Mouse (Mus musculus) adrenal gland, postnatal 36 days (tissue): Measurements from ENCODE around the gene Actg1. TPM values are rescaled to one million over a fixed set of nuclear protein-coding genes. Genes with fewer than 3 reads are reported as not detected.
"Not testable (repeated sequence)": the region's sequence is repeated elsewhere in the genome, so short reads cannot be mapped to it uniquely, and the experiment has no call there.

ENCODE experiments used
- DNase-seq, 2 experiments: peaks; one replicate each; pipeline ENCODE4 v3.0.0; 2021; ENCODE audit warnings: mixed read lengths in 1 of 2
- total RNA-seq, 2 experiments: library from RNA; stranded (reverse); gene quantifications; 2 replicates each; pipeline ENCODE4 v1.2.3; 2021

Gene Actg1
- total RNA-seq, 2 experiments from 2014 or later, result 1,356 to 1,461 TPM

DNA sequence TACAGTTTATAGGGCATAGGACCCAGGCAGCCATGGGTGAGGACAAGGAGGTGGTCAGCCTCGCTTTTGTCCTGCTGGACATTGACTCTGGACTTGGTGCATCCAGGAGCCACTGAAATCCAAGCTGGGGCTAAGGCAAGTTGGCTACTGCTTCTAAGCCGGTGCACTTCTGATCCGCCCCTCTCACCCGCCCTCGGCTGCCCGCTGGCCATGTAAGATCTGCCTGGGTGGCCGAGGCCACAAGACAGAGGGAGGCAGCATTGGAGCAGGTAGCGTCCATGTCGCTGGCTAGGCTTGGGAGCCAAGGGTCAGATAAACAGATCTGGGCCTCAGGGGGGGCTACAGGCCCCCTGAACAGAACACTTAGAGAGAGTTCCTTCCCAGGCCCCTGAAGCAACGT, 13.0 kb upstream of the Actg1 start, which contains the start of gene Fscn2:
Fscn2 (plus strand) TSS at position 240 of the 400 bp plus-strand sequence.
- no peak for DNase-seq

DNA sequence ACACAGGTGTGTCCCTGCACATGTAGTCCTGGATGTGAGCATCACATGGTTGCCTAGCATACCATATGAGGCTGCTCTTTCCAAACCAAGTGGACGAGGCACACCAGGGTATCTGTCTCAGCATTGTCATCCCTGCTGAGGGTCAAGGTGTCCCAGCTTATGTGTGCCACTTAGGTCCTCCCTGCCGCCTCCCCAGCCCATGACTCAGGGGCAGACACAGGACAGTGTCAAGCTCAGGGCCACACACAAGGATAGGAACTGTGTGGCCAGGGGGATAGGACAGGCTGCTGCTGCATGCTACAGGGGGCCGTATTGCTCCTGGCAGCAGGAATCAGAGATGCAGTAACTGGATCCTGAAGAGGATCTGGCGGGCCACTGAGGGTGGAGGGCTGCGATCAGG, 12.4 kb upstream of the Actg1 start:
- DNase-seq, result peak; percentile 59 to 63

DNA sequence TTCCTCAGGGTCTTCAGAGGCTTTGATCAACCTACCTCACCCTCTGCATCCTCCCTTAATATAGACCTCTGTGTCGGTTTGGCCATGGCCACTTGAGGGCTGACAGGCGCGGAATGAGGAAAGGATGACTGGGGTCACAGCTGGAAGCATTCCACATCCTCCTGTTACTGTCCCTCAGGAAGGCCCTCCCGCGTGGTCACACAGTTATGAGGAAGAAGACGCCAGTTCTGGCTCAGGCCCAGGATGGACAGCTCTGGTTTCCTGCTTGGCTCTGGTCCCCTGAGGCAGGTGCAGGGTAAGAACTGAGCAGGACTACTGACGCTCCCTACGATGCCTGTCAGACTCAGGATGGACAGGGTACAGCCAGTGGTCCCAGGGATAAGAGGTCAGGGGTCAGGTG, 11.7 kb upstream of the Actg1 start:
- DNase-seq, result peak; percentile 55 to 70

DNA sequence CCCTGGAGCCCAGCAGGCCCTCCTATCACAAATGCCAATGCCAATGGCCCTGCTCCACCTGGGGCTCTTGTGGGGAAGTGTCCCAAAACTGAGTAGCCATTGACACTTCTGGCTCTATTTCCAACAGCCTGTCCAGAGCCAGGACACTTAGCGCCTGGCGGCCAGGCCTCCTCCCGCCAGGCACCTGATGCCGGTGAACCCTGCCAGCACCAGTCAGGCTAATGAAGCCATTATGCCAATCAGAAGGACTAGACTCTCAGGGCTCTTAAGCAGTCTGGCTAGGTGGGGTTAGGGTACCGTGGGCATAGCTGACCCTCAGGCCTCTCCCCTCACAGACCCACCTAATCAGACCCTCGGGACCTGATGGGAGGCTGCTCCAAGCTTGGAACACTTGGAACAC, 11.0 kb upstream of the Actg1 start:
- no peak for DNase-seq

DNA sequence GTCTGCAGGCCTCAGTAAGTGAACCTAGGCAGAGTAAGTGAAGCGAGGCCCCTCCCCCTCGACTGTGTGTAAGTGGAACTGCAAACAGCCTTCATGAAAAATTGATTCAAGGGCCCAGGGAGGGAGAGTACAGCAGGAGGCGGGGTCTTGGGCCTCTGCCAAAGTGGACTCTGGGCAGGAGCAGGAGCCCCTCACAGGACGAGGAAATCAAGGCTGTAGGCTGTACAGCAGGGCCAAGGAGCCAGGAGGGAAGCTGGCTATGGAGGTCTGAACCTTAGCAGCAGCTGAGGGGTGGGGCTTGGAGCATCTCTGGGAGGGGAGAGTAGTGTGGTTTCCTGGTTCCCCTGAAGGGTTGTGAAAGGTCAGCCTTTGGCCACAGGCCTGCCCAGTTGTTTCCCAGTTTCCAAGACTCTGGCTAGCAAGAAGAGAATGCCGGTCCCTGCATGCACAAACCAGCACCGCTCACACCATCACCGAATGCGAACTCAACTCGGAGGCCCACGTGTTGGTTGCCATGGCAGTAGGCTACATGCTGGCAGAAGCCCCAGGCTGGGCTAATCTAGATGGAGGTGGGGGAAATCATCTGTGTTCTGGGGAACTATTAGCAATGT, 9.6 kb upstream of the Actg1 start:
- DNase-seq, result peak; percentile 68 to 76

DNA sequence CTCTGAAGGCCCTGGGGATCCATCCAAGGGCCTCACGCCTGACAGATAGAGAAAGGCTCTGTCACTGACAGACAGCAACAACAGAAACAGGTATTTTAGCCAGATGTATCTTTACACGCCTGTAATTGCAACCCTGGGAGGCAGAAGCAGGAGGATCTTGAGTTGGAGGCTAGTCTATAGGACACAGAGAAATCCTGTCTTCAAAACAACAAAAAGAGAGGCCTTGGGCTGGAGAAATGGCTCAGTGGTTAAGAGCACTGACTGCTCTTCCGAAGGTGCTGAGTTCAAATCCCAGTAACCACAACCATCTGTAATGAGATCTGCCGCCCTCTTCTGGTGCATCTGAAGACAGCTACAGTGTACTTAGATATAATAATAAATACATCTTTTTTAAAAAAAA, 8.6 kb upstream of the Actg1 start:
- DNase-seq, result no peak

DNA sequence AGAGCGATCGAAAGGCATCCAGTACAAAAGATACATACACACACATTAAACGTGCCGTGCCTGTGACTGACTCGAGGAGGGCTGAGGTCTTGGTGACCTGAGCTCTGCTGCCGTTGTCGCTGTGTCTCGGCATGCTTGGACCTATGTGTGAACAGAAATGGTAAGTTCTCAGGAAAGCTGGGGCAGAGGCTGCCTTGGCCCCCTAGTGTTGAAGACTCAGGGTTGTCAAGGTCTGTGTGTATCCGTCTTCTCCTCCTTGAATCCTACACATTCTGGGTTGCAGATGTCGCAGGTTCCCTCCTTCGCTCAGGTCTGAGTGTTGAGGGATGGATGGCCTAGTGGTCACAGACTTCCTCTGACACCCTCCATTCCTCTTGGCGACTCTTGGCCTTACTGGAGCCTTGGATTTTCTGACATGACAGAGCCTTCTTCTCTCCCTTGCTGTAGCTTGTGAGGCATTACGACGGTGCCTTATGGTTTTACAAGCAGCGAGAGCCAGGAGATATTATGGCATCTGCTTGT, 8.0 kb upstream of the Actg1 start:
- DNase-seq, result no peak

DNA sequence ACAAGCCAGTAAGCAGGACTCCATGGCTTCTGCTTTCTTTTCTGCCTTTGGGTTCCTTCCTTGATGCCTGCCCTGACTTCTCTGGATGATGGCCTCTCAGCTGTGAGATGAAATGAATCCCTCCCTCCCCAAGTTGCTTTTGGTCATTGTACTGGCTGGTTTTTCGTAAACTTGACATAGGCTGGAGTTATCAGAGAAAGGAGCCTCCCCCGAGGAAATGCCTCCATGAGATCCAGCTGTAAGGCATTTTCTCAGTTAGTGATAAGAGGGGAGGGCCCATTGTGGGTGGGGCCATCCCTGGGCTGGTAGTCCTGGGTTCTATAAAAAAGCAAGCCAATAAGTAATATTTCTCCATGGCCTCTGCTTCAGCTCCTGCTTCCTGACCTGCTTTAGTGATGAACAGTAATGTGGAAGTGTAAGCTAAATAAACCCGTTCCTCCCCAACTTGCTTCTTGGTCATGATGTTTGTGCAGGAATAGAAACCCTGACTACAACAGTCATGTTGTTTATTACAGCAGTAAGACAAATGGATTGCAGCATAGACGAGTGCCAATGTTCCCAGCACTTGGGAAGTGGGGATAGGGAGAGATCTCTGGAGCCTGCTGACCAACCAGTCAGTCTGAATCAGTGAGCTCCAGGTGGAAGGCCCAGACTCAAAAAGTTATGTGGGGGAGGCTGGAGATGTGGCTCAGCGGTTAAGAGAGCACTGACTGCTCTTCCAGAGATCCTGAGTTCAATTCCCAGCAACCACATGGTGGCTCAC, 7.1 kb upstream of the Actg1 start:
- no peak for DNase-seq

DNA sequence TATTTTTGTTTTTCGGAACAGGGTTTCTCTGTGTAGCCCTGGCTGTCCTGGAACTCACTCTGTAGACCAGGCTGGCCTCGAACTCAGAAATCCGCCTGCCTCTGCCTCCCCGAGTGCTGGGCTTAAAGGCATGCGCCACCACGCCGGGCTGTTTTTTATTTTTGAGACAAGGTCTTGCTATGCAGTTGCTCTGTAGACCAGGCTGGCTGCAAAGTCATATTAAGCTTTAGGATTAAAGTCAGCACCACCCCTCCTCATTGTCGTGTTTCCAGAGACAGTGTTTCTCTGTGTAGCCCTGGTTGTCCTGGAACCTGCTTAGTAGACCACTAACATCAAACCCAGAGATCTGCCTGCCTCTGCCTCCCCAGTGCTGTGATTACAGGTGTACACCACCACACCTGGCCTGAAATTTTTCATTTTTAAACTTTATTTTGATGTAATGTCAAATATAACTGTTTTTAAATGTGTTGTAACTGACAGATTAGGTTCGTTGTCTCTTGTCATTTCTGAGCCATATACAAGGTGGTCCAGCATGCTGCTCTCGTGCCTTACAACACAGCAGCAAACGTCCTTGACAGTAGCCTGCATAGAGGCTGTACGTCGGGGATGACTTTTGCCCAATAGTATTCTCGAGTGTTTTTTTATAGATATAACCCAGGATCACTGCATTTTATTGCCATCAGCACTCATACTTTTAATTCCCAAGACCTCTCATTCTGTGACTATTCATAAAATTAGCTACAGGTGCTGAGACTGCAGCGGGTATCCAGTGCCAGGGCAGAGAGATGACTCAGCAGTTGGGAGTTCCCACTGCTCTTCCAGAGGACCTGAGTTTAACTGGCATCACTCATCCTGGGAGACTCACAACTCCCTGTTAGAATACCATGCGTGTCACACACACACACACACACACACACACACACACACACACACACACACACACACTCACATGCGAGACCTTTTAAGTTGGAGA, 6.2 kb upstream of the Actg1 start:
- peak; percentile 55 to 60 for DNase-seq

DNA sequence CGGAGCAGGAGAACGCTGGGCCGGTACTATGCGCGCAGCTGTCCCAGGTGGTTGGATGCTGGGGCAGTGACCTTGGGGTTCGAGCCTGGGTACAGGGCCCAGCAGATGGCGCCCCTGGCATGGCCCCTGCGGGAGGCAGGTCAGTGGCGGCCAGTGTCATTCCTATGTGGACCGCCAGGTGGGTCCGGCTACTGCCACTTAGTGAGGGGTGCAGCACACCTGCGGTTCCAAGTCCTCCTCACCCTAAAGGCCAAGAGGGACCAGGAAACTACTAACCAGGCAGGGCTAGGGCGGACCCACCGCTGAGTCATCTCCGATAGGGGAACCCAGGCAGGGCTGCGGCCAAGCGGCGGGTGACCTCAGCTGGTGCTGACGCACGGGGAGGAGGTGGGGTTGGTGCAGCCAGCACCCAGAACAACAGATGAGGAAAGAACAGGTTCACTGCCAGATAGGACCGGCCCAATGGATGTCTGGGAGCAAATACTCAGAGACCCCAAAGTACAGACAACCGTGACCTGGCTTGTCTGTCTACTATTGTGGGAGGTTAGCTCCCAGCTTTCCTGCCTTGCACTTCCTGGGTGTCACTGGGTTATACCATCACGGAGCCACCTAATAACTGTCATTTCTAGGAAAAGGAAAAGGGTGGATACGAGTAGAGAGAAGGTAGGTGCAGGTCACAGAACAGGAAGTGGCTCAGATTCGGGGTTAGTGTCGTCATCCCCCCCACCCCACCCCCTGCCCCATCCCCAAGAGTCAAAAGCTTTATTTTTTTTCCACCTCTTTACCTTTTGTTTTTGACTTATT, 5.4 kb upstream of the Actg1 start:
- peak; percentile 95 to 96 for DNase-seq

DNA sequence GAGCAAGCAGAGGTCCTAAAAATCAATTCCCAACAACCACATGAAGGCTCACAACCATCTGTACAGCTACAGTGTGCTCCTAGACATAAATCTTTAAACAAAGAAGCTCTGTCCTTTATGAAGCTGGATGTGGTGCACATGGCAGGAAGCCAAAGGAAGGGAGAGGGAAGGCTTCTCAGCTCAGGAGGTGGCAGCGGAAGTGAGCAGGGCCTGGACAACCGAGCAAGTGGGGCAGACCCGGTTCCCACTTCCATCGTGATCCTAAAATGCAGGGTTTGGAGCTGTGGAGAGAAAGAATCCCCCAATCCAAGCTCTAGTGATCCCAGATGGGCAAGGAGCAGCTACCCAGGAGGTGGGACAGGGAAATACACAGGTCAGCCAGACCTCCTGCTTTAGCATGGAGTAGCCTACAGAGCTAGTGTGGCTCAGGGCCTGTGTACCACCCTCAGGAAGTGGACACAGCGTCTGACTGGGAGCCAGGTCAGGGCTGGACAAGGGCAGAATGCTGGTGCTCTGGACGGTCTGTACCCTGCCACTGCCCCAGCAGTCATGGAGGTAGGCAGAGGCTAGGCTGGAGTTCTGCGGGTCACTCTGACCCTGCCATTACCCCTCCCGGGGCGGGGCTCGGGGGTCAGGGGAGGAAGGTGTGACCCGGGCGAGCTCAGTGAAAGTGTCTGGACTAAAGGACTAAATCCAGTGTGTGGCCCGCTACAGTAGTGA, 4.4 kb upstream of the Actg1 start:
- peak; percentile 51 to 63 for DNase-seq

DNA sequence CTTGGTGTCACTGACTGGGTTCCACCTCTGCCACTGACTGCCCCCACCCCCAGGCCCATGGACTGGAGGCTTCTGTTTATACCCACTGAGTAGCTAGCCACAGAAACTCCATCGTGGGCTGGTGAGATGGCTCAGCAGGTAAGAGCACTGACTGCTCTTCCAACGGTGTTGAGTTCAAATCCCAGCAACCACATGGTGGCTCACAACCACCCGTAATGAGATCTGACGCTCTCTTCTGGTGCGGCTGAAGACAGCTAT, 3.7 kb upstream of the Actg1 start:
- not testable (repeated sequence) for DNase-seq

DNA sequence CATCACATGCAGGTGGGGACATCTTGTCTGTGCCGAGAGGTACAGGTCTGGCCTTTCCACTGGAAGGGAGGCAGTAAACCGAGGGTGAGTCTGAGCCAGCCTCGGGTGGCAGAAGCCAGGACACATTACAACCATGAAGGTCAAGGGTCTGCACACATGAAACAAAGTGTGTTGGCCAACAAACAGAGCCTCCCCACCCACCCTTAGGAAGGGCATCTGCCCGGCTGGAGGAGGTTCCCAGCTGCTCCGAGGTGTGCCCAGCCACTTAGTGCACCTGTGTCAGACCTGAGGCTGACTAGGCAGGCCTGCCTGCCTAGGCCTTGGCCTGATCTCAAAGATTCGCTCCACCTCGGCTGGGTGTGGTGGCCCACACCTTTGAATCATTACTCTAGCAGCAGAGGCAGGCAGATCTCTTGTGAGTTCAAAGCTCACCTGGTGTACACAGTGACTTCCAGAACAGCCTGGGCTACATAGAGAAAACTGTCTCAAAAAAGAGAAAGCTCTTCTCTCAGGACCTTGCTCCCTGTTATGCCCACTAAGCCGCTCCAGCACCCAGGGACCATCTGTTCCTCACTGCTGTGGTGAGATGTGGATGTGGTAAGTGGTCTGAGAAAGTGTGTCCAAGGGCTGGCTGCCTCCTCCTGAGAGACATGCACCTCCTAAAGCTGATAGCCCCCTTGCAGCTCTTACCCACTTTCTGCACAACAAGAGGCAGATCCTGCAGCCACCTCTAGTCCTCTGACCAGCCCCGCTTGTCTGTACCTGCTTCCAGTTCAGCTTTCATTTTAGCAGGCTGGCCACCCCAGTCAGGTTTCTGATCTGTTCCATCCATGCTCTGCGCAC, 3.1 kb upstream of the Actg1 start:
- no peak for DNase-seq

DNA sequence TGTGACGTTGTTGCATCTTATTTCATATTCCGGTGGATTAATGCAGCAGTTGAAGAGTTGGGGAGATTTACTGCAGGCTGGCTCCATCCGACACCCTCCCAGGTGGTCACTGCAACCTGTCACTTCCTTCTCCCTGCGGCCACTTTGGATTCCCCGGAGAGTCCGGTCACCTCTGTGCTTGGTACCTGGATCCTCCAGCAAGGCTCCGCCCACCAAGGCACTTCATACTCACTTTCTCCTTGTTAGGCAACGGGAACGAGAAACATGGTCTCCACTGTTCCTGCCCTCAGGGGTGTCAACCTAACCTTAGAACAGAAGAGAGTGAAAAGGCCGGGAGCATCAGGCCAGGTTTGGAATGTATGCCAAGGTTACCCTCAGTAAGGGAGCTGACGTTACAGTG, 2.4 kb upstream of the Actg1 start:
- DNase-seq, result peak in 1 of 2 experiments; percentile 41

DNA sequence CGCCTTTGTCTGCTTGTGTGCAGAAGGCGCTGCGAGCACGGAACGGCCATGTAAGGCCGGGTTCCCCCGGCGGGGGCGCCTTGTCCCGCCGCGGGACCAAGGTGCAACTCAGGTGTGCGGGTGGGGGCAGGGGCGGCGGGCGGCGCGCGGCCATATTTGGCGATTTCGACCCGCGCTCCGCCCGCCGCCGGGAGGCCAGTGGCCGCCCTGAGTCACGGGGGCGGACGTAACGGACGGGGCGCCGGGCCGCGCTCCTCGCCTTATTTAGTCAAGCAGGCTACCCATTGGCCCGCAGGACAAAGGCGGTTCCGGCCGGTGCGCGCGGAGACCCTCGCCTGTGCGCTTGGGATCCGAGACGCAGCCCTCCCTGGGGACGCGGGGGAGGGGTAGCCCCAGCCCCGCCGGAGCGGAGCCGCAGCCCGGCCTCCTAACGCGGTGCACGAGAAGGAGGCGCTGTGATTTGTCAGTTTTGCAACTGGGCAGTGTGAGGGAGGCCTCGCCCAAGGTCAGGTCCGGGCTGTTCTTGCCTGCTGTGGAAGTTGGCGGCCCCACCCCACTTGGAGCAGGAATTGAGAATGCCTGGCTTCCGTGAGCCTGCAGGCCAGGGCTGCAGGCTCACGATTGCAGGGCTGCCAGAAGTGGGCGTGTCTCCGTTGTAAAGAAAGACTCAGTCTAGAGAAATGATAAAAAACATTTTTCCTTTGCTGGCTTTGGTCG, 1.8 kb upstream of the Actg1 start:
- peak; percentile 90 to 94 for DNase-seq

DNA sequence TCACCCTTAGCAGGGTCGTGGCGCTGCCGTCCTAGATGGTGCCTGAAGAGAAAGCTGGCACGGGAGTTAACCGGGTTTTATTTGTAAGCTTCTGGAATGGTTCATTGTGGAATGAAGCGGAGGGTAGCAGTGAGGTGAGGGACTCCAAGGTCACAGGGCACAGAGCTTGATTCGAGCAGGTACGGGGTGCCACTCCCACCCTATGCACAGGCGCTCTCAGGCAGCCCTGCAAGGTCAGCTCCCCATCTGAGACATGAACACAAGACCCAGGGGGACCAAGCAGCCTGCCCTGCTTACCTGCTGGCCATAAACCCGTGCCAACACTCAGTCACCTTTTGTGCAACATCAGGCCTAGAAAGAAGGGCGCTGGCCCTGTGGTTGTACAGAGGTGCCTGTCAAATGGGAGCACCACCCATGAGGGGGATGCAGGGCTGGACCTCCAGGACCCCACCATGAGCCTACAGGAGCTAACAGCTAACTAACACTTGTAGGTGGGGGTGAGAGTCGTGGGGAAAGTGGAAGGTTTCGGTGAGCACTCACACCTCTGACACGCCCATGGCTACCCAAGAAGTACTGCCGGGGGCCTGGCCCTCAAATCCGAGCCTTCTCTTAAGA, 1.1 kb upstream of the Actg1 start:
- DNase-seq, result peak in 1 of 2 experiments; percentile 50

DNA sequence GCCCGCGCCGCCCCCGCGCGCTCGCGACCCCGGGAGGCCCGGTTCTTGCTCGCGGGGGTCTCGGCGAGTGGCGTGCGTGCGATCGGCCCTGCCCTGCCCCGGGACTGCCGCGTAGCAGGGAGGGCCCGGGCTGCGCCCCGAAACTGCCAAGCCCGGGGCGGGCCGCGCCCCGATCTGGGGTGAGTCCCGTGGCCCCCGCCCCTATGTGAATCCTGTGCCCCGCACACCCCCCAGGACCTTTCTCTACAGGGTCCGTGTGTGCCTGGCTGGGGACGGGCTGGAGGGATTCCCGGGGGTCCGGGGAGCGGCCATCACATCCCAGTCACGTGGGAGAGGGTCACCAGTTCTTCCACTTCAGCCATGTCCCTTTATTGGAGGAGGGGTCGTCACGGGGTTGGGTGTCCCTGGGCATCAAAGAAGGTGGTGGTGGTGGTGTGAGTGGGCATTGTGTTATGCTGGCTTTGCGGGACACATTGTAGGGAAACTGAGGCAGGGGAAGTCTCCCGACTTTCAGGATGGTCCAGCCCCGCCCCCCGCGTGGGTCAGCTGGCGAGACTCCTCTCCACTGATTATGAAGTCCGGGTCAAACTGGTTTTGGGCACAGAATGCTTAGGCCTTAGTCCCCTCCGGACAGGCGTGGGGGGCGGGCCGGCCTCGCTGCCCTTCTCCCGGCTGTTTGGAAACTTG, 485 bp upstream of the Actg1 start:
- DNase-seq, result peak; percentile 57 to 75

DNA sequence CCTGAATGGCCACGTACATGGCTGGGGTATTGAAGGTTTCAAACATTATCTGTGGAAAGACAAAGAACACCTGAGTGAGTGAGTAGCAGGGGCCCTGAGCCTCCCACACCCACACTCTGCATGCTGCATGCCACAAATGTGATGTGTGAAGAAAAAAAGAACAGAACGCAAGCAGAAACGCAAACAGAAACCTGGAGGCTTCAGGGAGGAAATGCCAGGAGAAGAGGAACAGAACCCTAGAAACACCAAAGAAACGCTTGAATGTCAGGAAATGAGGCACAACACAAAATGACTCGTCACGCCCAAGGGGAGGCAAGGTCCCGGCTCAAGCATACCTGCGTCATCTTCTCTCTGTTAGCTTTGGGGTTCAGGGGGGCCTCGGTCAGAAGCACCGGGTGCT, 1.0 kb downstream of the Actg1 start:
- DNase-seq, result no peak
